Mouse (Mus musculus) midbrain, embryonic 16.5 days (tissue): ENCODE data around the gene Camk2b. TPM values are rescaled to one million over a fixed set of nuclear protein-coding genes. Genes with fewer than 3 reads are reported as not detected.
A peak's percentile ranks its signal among the peaks of the same experiment; 100 is the strongest.

ENCODE experiments used
- ATAC-seq: fragments of 200-750 bp; cut with Nextera tagmentation; 2 replicates; pipeline ENCODE4 v1.8.0; 2017; ENCODE audit warnings: moderate TSS enrichment
- H3K27ac ChIP-seq: fragments of 300-500 bp; sonication (generic); 2 replicates; pipeline ENCODE4 v1.5.1; 2014; ENCODE audit warnings: mild to moderate bottlenecking, low read length, mixed read lengths
- H3K27me3 ChIP-seq: fragments of 300-500 bp; sonication (generic); 2 replicates; pipeline ENCODE4 v1.6.1; 2014; ENCODE audit warnings: low read depth, low read length, mixed read lengths; ENCODE audit not compliant: control insufficient read depth, insufficient read depth
- H3K36me3 ChIP-seq: fragments of 300-500 bp; sonication (generic); 2 replicates; pipeline ENCODE4 v1.6.1; 2014; ENCODE audit warnings: mild to moderate bottlenecking, low read length, moderate library complexity, mixed read lengths; ENCODE audit not compliant: control insufficient read depth, insufficient read depth
- H3K4me1 ChIP-seq: fragments of 300-500 bp; sonication (generic); 2 replicates; pipeline ENCODE4 v1.6.1; 2014; ENCODE audit warnings: mild to moderate bottlenecking, low read length, mixed read lengths; ENCODE audit not compliant: control insufficient read depth, insufficient read depth
- H3K4me2 ChIP-seq: fragments of 300-500 bp; sonication (generic); 2 replicates; pipeline ENCODE4 v1.6.1; 2014; ENCODE audit warnings: mild to moderate bottlenecking, low read length, mixed read lengths
- H3K4me3 ChIP-seq: fragments of 300-500 bp; sonication (generic); 2 replicates; pipeline ENCODE4 v1.5.1; 2014; ENCODE audit warnings: low read depth, mild to moderate bottlenecking, low read length, moderate library complexity, mixed read lengths
- H3K9ac ChIP-seq: fragments of 300-500 bp; sonication (generic); 2 replicates; pipeline ENCODE4 v1.6.1; 2014; ENCODE audit warnings: low read depth, low read length, mixed read lengths
- H3K9me3 ChIP-seq: fragments of 300-500 bp; sonication (generic); replicated peaks from 2 replicates; pipeline ENCODE4 v1.6.1; 2014; ENCODE audit warnings: mild to moderate bottlenecking, low read length, mixed read lengths; ENCODE audit not compliant: control insufficient read depth, poor library complexity, severe bottlenecking
- WGBS: fragments of 180-500 bp; shearing (Covaris S2); extraction: QIAGEN DNeasy Blood & Tissue Kit; methylation state at CpG from one replicate; pipeline ENCODE4 v1.1.7; 2014; 5-methylcytosine and 5-hydroxymethylcytosine counted together
- polyA plus RNA-seq: library from polyadenylated mRNA; unstranded; fragments of >200 nt; fragmentation: Nextera tagmentation; extraction: Ambion mirVana; gene quantifications from 2 replicates; pipeline ENCODE4 v1.2.1, GENCODE M21; 2015

The Camk2b gene
- polyA plus RNA-seq, 1 experiment from 2014 or later: 163 TPM

DNA sequence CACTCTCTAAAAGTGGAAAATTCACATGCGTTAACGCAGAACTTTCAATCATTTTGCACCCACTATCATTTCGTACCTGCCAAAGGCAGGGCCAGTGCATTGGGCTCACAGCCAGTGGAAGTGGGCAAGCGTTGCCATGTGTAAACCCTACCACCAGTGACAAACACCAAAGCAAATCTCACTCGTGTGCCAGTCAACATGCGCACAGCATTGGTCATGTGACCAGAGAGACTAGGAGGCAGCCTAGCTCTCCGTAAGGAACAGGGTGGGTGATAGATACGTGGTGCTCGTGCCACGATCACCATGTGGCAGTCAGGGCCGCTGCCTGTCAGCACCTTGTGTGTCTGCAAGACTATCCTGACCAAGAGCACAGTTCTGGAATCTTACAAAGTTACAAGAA is 3.8 kb downstream of the Camk2b start:
- Histone ChIP-seq H3K4me1 (peaks cover 12% of the 10 kb centered on the region), H3K27ac (no peak overlapping the region), H3K27me3 (peaks cover 9% of the 10 kb centered on the region), H3K9me3 (no peaks in the 10 kb centered on the region), H3K36me3 (no peaks in the 10 kb centered on the region), H3K9ac (no peak overlapping the region), H3K4me3 (no peak overlapping the region), H3K4me2 (no peak overlapping the region)
- WGBS: 88% methylated on average over 11 of the region's 11 CpGs
- ATAC-seq: no peak

DNA sequence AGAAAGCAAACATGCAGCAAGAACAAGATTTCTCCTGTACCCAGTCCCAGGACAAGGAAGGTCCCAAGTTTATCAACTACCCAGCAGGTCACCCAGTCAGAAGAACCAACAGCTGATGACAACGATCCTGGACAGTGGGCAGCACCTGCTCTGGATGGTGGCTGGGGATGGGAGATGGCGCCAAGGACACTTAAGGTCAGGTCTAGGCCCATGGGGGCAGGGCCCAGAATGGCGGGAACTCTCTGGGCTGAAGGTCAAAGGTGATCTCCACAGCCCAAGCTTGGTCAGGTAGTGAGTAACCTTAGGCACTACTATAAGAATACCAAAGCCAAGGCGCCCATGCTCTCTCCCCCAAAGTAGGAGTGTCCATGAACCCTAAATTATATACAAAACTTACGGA is 4.3 kb downstream of the Camk2b start:
- H3K4me3 ChIP-seq: no peak overlapping the region
- H3K27me3 ChIP-seq: peaks cover 5% of the 10 kb centered on the region
- no peak overlapping the region for H3K4me2 ChIP-seq
- H3K27ac ChIP-seq: no peak overlapping the region
- no peak for ATAC-seq
- H3K36me3 ChIP-seq: no peaks in the 10 kb centered on the region
- H3K4me1 ChIP-seq: peaks cover 12% of the 10 kb centered on the region
- H3K9me3 ChIP-seq: no peaks in the 10 kb centered on the region
- WGBS: 85% methylated on average over 5 of the region's 5 CpGs
- no peak overlapping the region for H3K9ac ChIP-seq

DNA sequence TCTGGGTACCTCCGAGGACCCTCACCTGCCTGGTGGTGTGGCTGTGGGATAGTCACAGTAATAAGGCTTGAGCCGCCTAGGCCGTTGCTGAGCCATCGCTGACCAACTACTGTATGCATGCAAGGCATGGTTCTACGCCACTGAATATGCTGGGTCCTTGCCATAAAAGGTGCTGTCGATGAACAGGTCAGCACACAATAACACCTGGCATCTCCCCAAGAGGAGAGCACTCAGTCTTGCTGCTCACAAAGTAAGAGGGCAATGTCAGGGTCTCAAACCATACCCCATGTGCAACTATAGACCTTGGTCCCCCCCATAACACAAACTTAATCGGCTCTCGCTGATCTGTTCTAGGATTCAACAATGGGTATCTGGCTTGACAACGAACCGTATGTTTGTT is 7.0 kb downstream of the Camk2b start:
- Histone ChIP-seq H3K4me3 (no peak overlapping the region), H3K36me3 (no peaks in the 10 kb centered on the region), H3K27ac (no peak overlapping the region), H3K27me3 (no peaks in the 10 kb centered on the region), H3K4me2 (no peak overlapping the region), H3K9me3 (no peaks in the 10 kb centered on the region), H3K4me1 (peaks cover 12% of the 10 kb centered on the region), H3K9ac (no peak overlapping the region)
- 95% methylated on average over 10 of the region's 10 CpGs for WGBS
- no peak for ATAC-seq

DNA sequence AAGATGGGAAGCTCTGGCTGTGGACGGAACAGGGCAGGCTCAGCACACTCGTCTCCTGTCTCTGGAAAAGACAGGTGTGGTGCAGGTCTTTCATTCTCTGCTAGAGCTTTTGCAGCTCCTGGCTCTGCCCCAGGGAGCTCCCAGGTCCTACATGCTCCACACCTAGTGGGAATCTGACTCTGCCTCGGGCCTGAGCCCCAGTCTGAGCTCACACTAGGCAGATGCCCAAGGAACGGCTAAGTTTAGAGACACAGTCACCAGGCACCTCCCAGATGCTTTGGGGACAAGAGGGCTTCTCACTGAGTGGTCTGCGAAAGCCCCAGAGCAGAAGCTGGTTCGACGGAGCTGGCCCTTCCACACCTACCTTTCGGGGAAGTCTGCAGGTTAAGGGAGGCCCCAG is 12.8 kb downstream of the Camk2b start:
- WGBS: 86% methylated on average over 8 of the region's 8 CpGs
- no peaks in the 10 kb centered on the region for H3K4me1 ChIP-seq
- no peak overlapping the region for H3K27ac ChIP-seq
- no peak overlapping the region for H3K4me3 ChIP-seq
- H3K27me3 ChIP-seq: no peaks in the 10 kb centered on the region
- no peak overlapping the region for H3K9ac ChIP-seq
- H3K9me3 ChIP-seq: no peaks in the 10 kb centered on the region
- ATAC-seq: no peak
- no peaks in the 10 kb centered on the region for H3K36me3 ChIP-seq
- no peak overlapping the region for H3K4me2 ChIP-seq

DNA sequence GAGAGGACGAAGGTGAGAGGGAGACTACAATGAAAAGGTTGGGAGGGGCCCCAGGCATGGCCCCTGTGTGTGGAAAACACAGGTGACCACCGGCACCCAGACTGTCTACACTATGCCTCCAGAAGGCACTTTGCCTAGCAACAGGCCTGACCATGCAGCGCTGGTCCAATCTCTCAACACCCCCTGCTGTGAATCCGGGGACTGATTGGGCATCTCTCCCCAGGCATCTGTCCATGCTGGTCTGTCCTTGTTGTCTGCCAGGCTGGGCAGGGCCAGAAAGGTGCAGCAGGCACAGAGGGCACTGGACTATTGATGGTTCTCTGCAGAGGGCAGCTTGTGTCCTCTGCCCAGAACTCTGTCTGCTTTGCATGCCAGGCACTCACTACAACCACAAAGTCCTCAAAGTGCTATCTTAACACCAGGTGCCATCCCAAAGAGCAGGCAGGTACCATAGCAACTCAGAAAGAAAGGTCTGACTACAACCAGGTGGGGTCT is 16.0 kb downstream of the Camk2b start:
- no peak for ATAC-seq
- Histone ChIP-seq H3K27me3 (no peaks in the 10 kb centered on the region), H3K4me1 (no peaks in the 10 kb centered on the region), H3K4me2 (no peak overlapping the region), H3K4me3 (no peak overlapping the region), H3K27ac (no peak overlapping the region), H3K9ac (no peak overlapping the region), H3K36me3 (peaks cover 3% of the 10 kb centered on the region; the same call in 1 of the 2 replicates), H3K9me3 (no peaks in the 10 kb centered on the region)
- 74% methylated on average over 4 of the region's 4 CpGs for WGBS

DNA sequence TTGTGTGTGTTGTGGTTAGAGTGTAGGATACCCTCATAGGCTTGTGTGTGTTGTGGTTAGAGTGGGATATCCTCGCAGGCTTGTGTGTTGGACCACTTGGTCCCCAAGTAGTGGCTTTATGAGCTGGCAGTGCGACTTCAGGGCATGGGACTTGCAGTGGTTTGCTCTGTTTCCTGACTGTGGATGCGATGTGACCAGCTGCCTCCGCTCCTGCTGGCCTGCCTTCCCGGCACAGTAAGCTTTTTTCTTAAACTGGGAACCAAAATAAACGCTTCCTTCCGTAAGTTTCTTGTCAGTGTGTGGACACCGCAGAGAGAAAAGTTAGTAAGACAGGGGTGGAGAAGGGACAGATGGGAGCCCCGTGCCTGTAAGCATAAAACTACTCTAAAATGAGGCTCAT is 18.0 kb downstream of the Camk2b start:
- H3K36me3 ChIP-seq: peaks cover 3% of the 10 kb centered on the region; the same call in 1 of the 2 replicates
- WGBS: 82% methylated on average over 9 of the region's 9 CpGs
- no peaks in the 10 kb centered on the region for H3K9me3 ChIP-seq

DNA sequence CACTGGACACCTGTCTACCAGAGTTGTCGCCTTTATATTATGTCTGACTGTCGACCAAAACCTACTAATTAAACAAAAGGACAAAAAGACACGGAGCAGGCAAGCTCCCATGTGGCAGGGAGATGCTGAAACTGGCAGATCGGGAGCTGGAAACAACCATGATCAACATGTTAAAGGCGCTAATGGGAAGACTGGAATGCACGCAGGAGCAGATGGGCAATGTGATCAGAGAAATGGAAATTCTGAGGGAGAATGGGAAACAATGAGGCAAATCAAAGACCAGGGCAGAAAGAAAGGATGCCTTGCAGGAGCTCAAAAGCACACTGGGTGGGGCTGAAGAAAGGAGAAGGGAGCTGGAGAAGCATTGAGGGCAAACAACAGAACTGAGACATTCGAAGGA is 27.2 kb downstream of the Camk2b start:
- no peaks in the 10 kb centered on the region; the same call in 1 of the 2 replicates for H3K9me3 ChIP-seq
- no peaks in the 10 kb centered on the region for H3K36me3 ChIP-seq
- H3K9ac ChIP-seq: no peak overlapping the region
- no peak for ATAC-seq
- H3K4me3 ChIP-seq: no peak overlapping the region
- no peak overlapping the region for H3K4me2 ChIP-seq
- H3K27me3 ChIP-seq: no peaks in the 10 kb centered on the region
- 0 out of 2 replicates have a peak overlapping the region, but pooled peaks have one; percentile 17 for H3K27ac ChIP-seq
- 30% methylated on average over 7 of the region's 7 CpGs for WGBS
- no peaks in the 10 kb centered on the region; the same call in 1 of the 2 replicates for H3K4me1 ChIP-seq

More for the DNA sequence above, 18.0 kb downstream of the Camk2b start:
- no peaks in the 10 kb centered on the region for H3K4me1 ChIP-seq
- no peak overlapping the region for H3K9ac ChIP-seq
- no peaks in the 10 kb centered on the region for H3K27me3 ChIP-seq
- no peak overlapping the region for H3K27ac ChIP-seq
- no peak for ATAC-seq
- no peak overlapping the region for H3K4me3 ChIP-seq
- H3K4me2 ChIP-seq: no peak overlapping the region

DNA sequence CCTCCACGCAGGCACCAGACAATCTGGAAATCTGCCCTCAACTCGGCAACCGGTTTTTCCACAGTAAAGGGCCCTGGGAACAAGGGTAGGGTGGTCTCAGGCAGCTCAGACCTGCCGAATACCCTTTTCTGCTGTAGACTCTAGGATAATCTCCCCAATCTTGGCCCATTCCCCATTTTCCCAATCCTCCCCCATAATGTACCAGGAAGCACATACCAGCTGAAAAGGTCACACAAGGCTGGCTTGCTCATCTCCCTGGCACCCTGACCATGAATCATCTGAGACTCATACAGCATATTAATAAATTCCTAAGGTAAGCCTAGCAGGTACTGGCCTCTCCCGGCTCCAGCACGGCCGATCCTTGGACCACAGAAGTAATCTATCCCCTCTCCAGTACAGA is 28.5 kb downstream of the Camk2b start:
- H3K36me3 ChIP-seq: no peaks in the 10 kb centered on the region
- H3K4me2 ChIP-seq: no peak overlapping the region
- ATAC-seq: no peak
- no peak overlapping the region for H3K9ac ChIP-seq
- no peaks in the 10 kb centered on the region for H3K27me3 ChIP-seq
- no peaks in the 10 kb centered on the region; the same call in 1 of the 2 replicates for H3K9me3 ChIP-seq
- no peak overlapping the region for H3K27ac ChIP-seq
- no peak overlapping the region for H3K4me3 ChIP-seq
- H3K4me1 ChIP-seq: no peaks in the 10 kb centered on the region; the same call in 1 of the 2 replicates
- WGBS: 93% methylated on average over 7 of the region's 7 CpGs

DNA sequence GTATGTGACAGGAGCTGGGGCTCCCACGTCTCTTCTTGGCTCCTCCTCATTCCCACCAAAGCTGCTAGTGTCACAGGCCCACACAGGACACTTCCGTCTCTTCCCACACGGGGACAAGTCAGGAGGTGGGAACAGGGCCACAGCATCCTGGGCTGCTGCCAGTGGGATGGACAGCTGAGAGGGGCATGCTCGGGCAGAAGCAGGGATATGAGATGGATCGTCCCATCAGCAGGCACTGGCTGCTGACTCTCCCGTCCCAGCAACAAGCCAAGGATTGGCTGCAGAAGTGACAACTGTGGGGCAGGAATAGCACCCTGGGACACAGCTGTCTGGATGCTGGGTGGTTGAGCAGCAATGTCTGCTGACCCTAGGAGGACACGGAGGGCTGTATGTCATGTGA is 29.0 kb downstream of the Camk2b start:
- no peak overlapping the region for H3K9ac ChIP-seq
- 88% methylated on average over 7 of the region's 7 CpGs for WGBS
- no peaks in the 10 kb centered on the region; the same call in 1 of the 2 replicates for H3K4me1 ChIP-seq
- H3K27me3 ChIP-seq: no peaks in the 10 kb centered on the region
- no peak overlapping the region for H3K4me3 ChIP-seq
- H3K36me3 ChIP-seq: no peaks in the 10 kb centered on the region
- H3K9me3 ChIP-seq: no peaks in the 10 kb centered on the region; the same call in 1 of the 2 replicates
- no peak for ATAC-seq
- no peak overlapping the region for H3K4me2 ChIP-seq
- no peak overlapping the region for H3K27ac ChIP-seq
